Mouse (Mus musculus) embryo, embryonic 10 days (tissue): ENCODE results near the gene Vwa8.

Source experiments
- DNase-seq: peaks from one replicate; pipeline ENCODE4 v3.0.0-alpha.2; 2015; ENCODE audit warnings: low spot score

Gene Vwa8

DNA sequence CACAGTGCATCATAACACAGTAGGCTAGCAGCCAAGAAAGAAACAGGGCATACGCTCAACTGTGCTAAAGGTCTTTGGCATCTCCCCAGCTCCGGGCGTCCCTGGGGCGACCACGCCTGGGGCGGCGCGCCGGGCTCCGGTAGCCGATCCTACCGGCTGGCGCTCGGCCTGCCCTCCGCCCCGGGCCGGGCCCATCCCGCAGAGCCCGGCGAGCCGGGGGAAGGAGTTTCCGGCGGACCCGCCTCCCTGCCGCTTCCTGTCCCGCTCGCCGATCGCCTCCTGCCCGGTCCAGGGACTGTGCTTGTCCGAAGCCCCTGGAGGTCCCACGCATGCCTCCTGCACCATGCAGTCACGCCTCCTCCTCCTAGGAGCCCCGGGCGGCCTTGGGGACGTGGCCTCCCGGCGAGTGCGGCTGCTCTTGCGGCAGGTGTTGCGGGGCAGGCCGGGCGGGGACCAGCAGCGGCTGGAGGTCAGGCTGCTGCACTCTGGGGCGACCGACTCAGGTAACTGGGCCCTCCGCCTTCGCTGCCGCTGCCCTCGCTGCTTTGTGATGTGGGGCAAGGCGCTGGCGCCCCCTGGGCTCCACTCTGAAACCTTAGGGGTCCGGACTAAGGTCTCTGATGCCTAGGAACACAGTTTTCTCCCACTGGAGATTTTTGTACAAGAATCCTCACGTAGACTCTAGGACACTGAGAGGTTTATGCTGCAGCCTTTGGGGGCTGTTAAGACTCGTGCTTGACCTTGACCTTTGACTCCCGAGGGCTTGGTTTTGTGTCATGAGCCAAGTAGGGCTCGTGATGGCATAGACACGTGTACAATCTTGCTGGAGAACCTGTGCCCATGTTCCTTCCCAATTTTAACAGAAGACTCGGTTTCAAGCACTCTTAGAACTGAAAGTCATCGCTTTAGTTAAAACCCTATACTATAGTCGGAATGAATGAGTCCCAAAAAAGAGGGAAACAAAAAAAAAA, at the start of gene Vwa8:
Vwa8 (plus strand) TSS at position 112 of the 971 bp plus-strand sequence.
- peak; percentile 83 for DNase-seq

GRCm38 (mm10) chr14:78802378-78802777, 46.5 kb upstream of the Vwa8 start:
- no peak for DNase-seq

DNA sequence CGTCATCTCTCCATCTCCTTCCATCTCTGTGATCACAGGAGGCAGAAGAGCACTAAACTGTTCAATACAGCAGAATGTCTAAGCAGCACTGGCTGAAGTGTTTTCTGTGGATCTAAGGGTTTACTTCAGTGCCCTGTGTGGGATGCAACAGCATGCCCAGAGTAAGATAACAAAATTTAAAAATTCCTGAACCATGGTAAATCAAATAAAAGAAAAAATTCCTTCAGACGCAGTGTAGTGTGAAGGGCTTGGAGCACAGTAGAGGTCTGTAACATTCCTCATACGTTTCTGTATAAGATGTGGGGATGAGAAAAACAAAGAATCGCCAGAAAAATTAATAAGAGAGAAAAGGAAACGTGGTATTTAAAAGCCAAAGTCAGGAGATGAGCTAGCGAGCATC, 44.9 kb upstream of the Vwa8 start:
- DNase-seq = no peak

DNA sequence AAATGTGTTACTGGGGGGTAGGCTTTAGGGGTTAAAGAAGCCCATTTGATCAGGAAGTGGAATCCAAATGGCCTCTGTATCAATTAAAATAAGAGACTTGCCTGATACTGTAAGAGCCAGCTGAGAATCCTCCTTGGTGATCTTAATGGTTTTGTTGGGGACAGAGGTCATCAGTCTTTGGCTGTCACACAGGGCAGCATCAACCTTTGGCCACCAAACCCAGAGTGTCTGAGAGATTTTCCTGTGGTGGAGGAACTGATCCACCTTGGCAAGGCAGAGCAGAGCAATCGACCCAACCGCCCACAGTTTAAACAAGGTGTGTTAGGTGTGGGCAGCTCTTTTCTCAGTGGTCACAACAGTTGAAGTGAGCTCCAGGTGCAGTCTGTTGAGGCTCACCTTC, 36.0 kb upstream of the Vwa8 start:
- DNase-seq = no peak

- DNase-seq = no peak
These were observed 32.4 kb upstream of the Vwa8 start for GRCm38 (mm10) chr14:78816411-78816810.

GRCm38 (mm10) chr14:78817651-78818050, 31.2 kb upstream of the Vwa8 start:
- DNase-seq = no peak

DNA sequence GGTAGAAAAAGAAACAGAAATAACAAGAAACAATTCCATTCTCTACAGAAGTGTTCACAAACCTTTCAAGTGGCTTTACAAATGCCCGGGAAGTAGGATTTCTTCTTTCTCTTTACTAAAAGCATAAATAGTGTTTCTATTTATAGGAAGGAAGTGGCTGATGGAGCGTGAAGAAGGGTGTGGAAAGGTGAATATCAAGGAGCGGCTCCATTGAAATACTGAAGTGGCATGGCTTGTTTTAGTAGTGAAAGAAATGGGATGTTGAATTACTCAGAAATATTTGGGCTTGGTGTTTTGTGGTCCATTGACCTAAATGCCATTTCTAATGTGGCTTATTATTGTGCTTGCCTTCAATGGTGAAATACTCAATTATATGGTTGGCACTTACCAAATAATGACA, 30.4 kb upstream of the Vwa8 start:
- no peak for DNase-seq

DNA sequence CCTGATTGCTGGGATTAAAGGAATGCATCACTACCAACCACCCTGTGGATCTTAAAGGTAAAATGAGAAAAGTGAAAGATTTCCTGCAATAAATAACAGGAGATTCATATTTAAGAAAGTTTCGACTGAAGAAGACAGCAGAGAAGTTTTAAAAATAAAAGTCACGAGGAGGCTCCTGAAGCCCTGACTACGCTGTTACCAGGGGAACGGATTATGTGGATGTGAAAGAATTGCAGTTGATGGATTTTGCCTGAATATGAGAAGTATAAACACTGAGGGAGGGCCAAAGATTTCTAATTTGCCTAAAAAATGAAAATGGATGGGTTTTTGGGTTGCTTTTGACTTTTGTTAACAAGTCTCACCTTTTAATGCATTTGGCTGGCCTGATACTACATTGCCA, 24.8 kb upstream of the Vwa8 start:
- DNase-seq = no peak

- peak; percentile 7 for DNase-seq
These were observed 24.3 kb upstream of the Vwa8 start for GRCm38 (mm10) chr14:78824507-78824906.

DNA sequence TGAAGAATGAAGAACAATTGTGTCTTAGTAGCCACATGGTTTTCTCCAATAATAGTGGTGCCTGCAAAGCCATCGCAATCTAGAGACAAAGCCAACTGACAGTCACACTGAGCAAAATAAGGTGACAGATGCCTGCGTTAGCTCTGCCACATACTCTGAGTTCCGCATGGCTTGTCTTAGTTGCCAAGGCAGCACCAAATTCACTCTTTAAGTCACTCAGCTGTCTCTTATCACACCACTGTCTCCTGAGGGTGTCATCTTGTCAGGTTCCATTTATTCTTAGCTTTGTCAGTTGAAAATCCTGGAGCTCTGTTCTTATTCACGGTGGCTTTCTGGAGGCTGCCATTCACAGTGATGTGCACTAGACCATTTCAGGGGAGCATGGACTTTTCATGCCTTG, 17.7 kb upstream of the Vwa8 start:
- no peak for DNase-seq

DNA sequence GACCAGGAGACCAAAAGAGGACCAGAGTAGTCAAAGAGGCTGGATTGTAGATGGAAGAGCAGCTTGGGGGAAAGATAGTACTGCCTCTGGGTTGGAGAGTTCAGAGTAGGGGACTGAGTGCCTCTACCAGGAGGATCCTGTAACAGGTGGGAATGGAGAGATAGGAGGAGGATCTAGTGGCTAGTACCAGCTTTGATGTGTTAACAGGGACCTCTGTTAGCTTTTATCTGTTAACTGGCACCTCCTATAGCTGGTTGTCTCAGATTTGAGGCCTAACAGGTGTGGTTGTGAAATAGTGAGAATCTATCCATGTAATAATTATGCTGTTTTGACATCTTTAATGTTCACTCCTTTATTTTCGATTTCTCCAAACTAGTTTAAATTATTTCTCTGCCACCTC, 904 bp upstream of the Vwa8 start:
- no peak for DNase-seq

- DNase-seq = no peak
These were observed 375 bp upstream of the Vwa8 start for GRCm38 (mm10) chr14:78848477-78848876.

DNA sequence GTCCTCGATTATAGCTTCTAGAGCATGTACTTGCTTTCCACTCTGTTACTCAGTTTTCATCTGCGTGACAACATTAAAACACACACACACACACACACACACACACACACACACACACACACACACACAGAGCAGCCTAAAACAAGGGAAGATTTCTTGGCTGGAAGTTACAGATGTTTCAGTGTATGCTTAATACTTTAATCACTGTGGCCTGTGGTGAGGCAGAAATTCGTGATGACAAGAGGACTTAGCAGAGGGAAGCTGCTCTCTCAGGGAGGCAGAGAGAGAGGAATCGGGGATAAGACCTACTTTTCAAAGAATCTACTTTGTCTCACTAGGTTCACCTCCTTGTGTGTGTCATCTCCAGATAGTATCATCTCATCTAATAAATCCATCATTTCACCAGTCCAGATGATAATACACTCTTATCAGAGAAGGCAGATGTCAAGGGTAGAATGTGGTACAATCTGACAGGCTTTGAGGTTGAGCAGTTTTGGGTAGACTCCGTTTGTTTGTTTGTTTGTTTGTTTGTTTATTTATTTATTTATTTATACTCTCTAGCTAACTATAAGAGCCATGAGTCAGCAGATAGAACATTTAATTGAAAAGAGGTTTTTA, 1.2 kb downstream of the Vwa8 start:
- no peak for DNase-seq

DNA sequence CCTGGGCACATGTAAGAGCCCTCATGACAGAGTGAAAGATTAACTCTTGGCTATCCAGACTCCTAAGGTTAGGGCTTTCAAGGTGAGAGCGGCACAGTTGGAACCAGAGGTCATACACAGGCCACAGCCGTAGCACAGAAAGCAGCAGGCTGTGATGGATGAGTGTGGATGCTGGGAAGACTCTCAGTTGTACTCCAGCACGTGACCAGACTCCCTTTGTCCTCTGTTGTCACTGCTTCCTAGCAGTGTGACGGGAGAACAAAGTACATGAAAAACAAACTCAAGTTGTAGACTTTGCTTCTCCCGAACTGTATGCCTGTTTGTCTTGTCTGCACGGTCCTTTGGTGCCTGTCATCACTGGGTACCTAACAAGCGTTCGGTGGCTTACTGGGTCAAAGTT, 1.8 kb downstream of the Vwa8 start:
- DNase-seq = peak; percentile 82

DNA sequence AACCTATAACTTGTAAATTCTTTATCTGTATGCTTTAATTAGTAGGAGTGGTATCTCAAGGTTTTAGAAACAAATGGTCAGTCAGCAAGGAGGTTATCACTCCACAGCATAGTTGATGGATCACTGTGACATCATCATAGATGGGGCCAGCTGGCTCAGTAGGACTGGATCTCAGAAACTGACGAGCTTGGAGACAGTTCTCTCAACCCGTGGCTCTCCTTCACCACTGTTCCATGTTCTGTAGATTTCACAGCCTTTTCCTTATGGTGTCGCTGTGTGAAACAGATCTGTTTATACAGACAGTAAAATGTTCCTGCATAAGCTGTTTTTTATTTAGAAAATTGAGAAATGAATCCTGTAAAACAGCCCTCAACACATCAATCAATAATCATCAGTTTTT, 2.5 kb downstream of the Vwa8 start:
- peak; percentile 34 for DNase-seq

- no peak for DNase-seq
These were observed 3.8 kb downstream of the Vwa8 start for GRCm38 (mm10) chr14:78852401-78853246.

GRCm38 (mm10) chr14:78861156-78861555, 12.3 kb downstream of the Vwa8 start:
- no peak for DNase-seq

GRCm38 (mm10) chr14:78870036-78870435, 21.2 kb downstream of the Vwa8 start:
- no peak for DNase-seq

DNA sequence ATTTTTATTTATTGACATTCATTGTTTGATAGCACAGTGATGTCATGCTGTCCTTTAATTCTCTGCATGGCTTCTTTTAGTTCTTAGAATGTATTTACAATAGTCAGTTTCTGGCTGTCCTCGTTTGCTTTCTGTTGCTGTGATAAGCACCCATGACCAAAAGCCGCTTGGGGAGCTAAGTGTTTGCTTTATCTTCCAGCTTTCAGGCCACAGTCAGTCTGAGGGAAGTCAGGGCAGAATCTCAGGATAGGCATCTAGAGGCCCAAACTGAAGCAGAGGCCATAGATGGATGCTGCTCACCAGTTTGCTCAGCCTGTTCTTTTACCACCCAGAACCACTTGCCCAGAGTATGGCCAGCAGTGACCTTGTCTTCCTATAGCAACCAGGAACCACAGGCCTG, 28.3 kb downstream of the Vwa8 start:
- DNase-seq = no peak

DNA sequence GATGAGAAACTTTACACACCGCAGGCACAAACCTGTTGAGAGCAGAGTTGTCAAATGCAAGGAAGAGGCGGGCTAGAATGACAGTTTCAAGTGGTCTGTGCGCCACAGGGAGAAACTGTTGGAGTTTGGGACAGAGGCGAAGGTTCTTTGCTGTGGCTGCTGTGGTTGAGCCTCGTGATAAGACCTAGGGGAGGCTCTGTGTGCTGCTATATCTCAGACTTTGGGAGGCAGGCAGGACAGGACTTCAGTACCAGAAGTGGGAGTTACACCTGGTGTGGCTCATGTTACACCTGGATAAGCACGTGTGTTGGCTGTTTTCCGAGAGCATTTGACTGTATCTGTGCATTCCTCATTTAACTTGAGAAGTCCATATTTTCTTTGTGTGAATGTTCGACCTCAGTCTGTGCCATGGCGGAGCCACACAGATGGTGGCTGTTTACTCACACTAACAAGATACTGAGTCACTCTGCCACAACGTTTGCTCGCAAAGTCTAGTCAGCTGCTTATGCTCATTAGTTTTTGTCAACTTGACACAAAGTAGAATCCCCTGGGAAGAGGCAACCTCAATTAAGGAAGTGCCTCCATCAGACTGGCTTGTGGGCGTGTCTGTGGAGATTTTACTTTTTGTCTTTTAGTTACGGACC, 29.7 kb downstream of the Vwa8 start:
- no peak for DNase-seq

GRCm38 (mm10) chr14:78880879-78881278, 32.0 kb downstream of the Vwa8 start:
- DNase-seq = no peak

DNA sequence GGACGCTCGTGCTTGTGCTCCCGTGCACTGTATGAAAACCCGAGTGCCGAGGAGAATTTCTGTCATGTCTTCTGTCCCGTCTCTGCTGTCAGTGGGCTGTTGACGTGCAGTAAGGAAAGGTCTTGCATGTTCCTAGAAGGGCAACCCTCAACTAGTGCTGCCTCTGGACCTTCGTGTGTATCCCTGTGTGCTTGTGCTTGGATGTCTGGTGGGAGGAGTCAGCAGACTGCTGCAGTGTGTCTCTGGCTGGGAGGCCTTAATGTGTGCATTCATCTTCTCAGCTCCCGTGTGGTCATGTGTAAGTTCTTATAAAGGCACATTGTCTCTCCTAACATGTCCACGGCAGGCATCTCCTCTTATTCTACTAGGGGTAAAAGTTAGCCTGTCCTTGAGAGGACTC, 32.7 kb downstream of the Vwa8 start:
- peak; percentile 19 for DNase-seq
